Mouse (Mus musculus): Measurements from ENCODE around the gene H2-T23.
A peak's percentile ranks its signal among the peaks of the same experiment; 100 is the strongest.

Gene H2-T23

DNA sequence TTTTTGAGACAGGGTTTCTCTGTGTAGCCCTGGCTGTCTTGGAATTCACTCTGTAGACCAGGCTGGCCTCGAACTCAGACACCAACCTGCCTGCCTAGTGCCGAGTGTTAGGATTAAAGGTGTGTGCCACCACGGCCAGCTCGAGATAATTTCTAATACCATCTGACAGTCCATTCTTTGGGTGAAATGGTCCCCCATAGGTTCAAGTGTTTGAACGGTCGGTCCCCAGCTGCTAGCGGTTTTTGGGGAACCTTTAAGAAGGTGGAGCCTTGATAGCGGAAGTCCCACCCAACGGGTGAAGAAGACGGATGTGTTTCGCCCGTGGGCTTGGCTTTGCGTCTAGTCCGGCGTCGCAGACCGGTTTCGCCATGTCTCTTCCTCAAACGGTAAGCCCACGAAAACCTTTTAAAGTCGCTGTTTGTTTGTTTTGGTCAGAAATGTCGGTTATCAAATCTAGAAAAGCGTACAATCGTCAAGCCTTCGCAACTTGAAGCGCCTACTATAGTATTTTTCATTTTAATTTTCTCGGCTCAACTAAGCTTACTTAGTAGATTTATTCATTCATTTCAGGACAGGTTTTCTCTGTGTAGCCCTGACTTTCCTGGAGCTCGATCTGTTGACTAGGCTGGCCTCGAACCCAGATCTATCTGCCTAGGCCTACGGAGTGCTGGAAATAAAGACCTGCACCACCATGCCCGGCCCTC, 38.3 kb downstream of the H2-T23 start:
- DNase-seq (ENCODE audit: low read depth, low spot score): peak; percentile 85

DNA sequence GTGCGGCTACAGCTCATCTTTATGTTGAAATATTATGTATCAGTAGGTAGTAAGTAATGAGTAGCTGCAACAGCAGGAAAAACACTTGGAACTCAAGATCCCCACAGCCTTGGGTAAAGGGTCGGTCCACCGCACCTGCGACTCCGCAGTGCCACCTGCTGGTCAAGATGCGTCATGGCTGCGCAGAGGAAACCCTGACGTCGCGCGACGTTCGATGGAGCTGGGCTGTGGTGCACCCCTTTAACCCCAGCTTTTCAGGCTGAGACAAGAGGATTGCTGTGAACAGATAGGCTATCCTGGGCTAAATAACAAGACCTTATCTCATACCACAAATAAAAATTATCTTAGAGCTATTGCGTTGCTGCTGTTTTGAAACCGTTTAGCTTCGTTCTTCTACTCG, 39.0 kb downstream of the H2-T23 start:
- DNase-seq (ENCODE audit: low read depth, low spot score): peak; percentile 78

DNA sequence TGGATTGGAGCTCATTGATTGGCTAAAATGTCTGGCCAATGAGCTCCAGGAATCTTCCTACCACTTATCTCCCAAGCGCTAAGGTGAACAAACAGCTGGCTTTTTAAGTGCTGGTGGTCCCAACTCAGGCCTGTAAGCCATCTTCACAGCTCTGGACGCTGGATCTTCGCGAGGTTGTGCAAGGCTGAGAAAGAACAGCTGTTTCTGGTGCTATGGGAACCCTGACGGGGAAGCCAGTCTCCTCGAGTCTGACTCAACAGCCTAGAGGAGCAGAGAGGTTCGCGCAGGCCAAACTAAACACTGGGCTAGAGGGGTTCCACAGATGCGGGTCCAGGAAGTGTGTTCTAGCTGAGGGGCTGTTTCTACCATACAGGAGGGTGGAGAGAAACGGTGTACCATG, 40.9 kb downstream of the H2-T23 start:
- no peak for DNase-seq (ENCODE audit: low read depth, low spot score)

DNA sequence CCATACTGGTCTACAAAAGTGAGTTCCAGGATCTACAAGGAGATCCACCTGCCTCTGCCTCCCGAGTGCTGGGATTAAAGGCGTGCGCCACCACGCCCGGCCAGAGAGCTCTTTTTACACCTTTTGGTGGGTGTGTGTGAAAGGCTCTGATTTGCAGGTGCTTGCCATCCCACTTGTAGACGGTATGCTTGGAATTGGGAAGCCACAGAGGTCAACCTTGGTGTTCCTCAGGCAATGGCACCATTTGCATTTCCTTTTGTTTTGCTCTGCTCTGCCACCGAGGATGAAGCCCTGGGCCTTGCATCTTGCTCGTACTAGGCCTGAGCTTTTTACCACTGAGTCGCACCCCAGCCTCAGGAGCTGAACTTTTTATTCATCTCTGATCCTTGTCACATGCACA, 50.9 kb downstream of the H2-T23 start:
- DNase-seq (ENCODE audit: low read depth, low spot score): peak; percentile 82

GRCm38 (mm10) chr17:35980363-35980754, 52.3 kb downstream of the H2-T23 start:
- no peak for DNase-seq (ENCODE audit: low read depth, low spot score)

Data from ES-CJ7 (cell line).